Mouse (Mus musculus) layer of hippocampus, adult 11-12 months (tissue): ENCODE measurements at regions not wholly inside any gene's neighbourhood (a gene's known extent, or its start where the extent isn't known, plus 50 kb on each side); places are given as distances from the start of the nearest gene placed in this dataset.

ENCODE experiments used
- DNase-seq: peaks from one replicate; pipeline ENCODE4 v3.0.0; 2022; ENCODE audit warnings: low spot score

- DNase-seq: no peak
Observed at GRCm38 (mm10) chr1:43367151-43367895, 77.1 kb upstream of the Nck2 start.

- no peak for DNase-seq
Observed at GRCm38 (mm10) chr1:43371863-43372262, 72.5 kb upstream of the Nck2 start.

- DNase-seq: no peak
Observed at GRCm38 (mm10) chr1:43374946-43375345, 69.4 kb upstream of the Nck2 start.

- DNase-seq: no peak
Observed at GRCm38 (mm10) chr1:43375851-43376250, 68.5 kb upstream of the Nck2 start.

GRCm38 (mm10) chr1:43377491-43378263, 66.7 kb upstream of the Nck2 start:
- DNase-seq: no peak

- no peak for DNase-seq
Observed at GRCm38 (mm10) chr1:43385008-43385407, 59.4 kb upstream of the Nck2 start.

GRCm38 (mm10) chr1:43394035-43394434, 50.3 kb upstream of the Nck2 start:
- DNase-seq: no peak
